Mouse (Mus musculus): ENCODE results near the gene Polr2h. TPM values are rescaled to one million over a fixed set of nuclear protein-coding genes. Genes with fewer than 3 reads are reported as not detected.
A peak's percentile ranks its signal among the peaks of the same experiment; 100 is the strongest.

Gene Polr2h
- polyA plus RNA-seq, 1 experiment, result 2.9 TPM

- no peaks in the 10 kb centered on the region for H3K9me3 ChIP-seq
- H3K27me3 ChIP-seq (replicated peaks), result peaks cover 31% of the 10 kb centered on the region
- H3K36me3 ChIP-seq (replicated peaks; ENCODE audit: low read length), result peaks cover 4% of the 10 kb centered on the region
- no peak for TF ChIP-seq FLI1 (IDR thresholded peaks at IDR 0.05; ENCODE audit: low read length)
- no peak for TF ChIP-seq GATA1 (IDR thresholded peaks at IDR 0.05; ENCODE audit: borderline replicate concordance, low read length)
- no peak overlapping the region for H3K4me3 ChIP-seq (replicated peaks)
- H3K4me1 ChIP-seq, result peaks cover 38% of the 10 kb centered on the region
Measured at GRCm38 (mm10) chr16:20708939-20709734, 8.3 kb upstream of the Polr2h start.

- H3K9me3 ChIP-seq, result no peaks in the 10 kb centered on the region
- peaks cover 41% of the 10 kb centered on the region for H3K4me1 ChIP-seq
- no peak overlapping the region for H3K4me3 ChIP-seq (replicated peaks)
- H3K27me3 ChIP-seq (replicated peaks), result peaks cover 42% of the 10 kb centered on the region
- H3K36me3 ChIP-seq (replicated peaks; ENCODE audit: low read length), result peaks cover 4% of the 10 kb centered on the region
- TF ChIP-seq FLI1 (IDR thresholded peaks at IDR 0.05; ENCODE audit: low read length) (no peak), GATA1 (IDR thresholded peaks at IDR 0.05; ENCODE audit: borderline replicate concordance, low read length) (no peak)
Measured at GRCm38 (mm10) chr16:20710370-20710769, 7.1 kb upstream of the Polr2h start.

DNA sequence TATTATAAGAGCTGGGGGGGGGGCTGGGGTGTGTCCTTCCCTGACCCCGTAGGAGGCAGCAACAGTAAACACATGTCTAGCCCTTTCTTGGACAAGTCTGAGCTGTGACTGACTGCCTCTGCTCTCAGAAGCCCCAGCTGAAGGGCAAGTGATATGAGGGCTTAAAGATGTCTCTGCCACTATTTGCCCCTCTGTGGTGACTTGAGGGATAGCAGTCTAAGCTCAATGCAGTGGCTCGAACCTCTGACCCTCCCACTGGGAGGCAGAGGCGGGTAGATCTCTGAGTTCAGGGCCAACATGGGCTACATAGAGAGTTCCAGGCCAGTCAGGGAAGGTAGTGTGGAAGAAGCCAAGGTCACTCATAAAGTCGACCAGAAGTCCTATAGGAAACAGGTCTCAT lies 6.7 kb upstream of the Polr2h start:
- Histone ChIP-seq H3K4me3 (replicated peaks) (no peak overlapping the region), H3K9me3 (no peaks in the 10 kb centered on the region), H3K4me1 (peaks cover 43% of the 10 kb centered on the region), H3K36me3 (replicated peaks; ENCODE audit: low read length) (peaks cover 4% of the 10 kb centered on the region), H3K27me3 (replicated peaks) (peaks cover 46% of the 10 kb centered on the region)
- no peak for TF ChIP-seq FLI1 (IDR thresholded peaks at IDR 0.05; ENCODE audit: low read length)
- no peak for TF ChIP-seq GATA1 (IDR thresholded peaks at IDR 0.05; ENCODE audit: borderline replicate concordance, low read length)

DNA sequence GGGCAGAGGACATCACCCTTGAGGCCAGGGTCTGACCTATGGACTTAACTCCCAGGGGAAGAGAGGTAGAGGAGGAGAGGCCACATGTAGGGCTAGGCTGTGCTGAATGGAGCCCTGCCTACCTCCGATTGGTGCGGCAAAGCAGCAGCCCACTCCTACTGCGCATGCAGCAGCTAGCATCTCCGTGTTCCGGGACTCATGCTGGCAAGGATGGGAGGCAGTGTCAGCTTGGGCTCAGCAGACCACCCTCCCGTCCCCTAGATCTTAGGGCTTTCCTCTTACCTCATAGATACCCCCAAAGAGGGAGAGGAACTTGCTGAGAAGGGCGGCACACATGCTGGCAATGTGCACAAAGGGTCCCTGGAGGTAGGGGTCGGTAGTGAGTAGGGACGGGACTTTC lies 5.3 kb upstream of the Polr2h start:
- TF ChIP-seq FLI1 (IDR thresholded peaks at IDR 0.05; ENCODE audit: low read length) (no peak), GATA1 (IDR thresholded peaks at IDR 0.05; ENCODE audit: borderline replicate concordance, low read length) (no peak)
- H3K36me3 ChIP-seq (replicated peaks; ENCODE audit: low read length), result peaks cover 4% of the 10 kb centered on the region

GRCm38 (mm10) chr16:20712889-20713288 lies 4.6 kb upstream of the Polr2h start:
- TF ChIP-seq FLI1 (IDR thresholded peaks at IDR 0.05; ENCODE audit: low read length), result no peak
- TF ChIP-seq GATA1 (IDR thresholded peaks at IDR 0.05; ENCODE audit: borderline replicate concordance, low read length), result no peak
- H3K36me3 ChIP-seq (replicated peaks; ENCODE audit: low read length), result peaks cover 3% of the 10 kb centered on the region

More for the DNA sequence above, 5.3 kb upstream of the Polr2h start:
- Histone ChIP-seq H3K4me1 (peaks cover 42% of the 10 kb centered on the region), H3K4me3 (replicated peaks) (peak overlapping the region; percentile 19), H3K9me3 (no peaks in the 10 kb centered on the region), H3K27me3 (replicated peaks) (peaks cover 47% of the 10 kb centered on the region)

DNA sequence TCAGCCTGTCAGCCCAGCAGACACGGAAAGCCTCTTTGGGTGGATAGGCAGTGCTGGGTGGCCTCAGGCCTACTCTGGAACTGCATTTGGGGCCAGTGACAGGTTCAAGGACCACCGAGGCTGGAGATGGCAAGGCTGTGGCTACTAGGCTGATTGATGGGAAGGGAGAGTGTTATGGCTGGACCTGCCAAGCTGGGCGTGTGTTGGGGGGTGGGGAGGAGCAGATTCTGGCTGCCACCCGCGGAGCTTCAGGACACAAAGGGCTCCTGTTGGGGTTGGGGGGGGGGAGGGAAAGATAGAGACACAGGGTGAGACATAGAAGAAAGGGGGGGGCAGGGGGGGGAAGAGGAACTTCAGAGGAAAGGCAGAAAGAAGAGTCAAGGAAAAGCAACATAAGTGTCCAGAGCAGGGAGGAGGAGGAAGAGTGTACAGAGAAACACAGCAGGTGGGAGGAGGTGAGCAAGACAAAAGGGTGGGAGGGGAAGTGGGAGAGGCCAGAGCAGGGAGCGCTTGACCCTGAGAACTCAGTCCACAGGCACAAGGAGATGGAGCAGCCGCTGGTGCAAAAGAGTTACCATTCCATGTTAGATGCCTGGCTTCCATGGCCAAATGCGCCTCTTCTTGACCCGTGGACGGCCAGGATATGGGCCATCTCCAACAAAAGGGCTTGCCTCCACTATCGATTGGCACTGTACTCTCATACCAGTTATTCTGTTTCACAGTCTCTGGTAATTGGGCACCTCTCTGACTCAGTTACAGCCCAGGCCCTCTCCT lies 3.0 kb upstream of the Polr2h start:
- TF ChIP-seq FLI1 (IDR thresholded peaks at IDR 0.05; ENCODE audit: low read length), result no peak
- no peak for TF ChIP-seq GATA1 (IDR thresholded peaks at IDR 0.05; ENCODE audit: borderline replicate concordance, low read length)
- H3K4me1 ChIP-seq, result peaks cover 41% of the 10 kb centered on the region
- no peaks in the 10 kb centered on the region for H3K9me3 ChIP-seq
- peak overlapping the region; percentile 94 for H3K4me3 ChIP-seq (replicated peaks)
- H3K36me3 ChIP-seq (replicated peaks; ENCODE audit: low read length), result no peaks in the 10 kb centered on the region
- H3K27me3 ChIP-seq (replicated peaks), result peaks cover 37% of the 10 kb centered on the region

More at GRCm38 (mm10) chr16:20712889-20713288, 4.6 kb upstream of the Polr2h start:
- Histone ChIP-seq H3K9me3 (no peaks in the 10 kb centered on the region), H3K27me3 (replicated peaks) (peaks cover 44% of the 10 kb centered on the region), H3K4me3 (replicated peaks) (no peak overlapping the region), H3K4me1 (peaks cover 37% of the 10 kb centered on the region)

GRCm38 (mm10) chr16:20715161-20715560 lies 2.3 kb upstream of the Polr2h start:
- Histone ChIP-seq H3K4me1 (peaks cover 41% of the 10 kb centered on the region), H3K36me3 (replicated peaks; ENCODE audit: low read length) (peaks cover 6% of the 10 kb centered on the region), H3K27me3 (replicated peaks) (peaks cover 37% of the 10 kb centered on the region), H3K4me3 (replicated peaks) (peak overlapping the region; percentile 94), H3K9me3 (no peaks in the 10 kb centered on the region)
- no peak for TF ChIP-seq GATA1 (IDR thresholded peaks at IDR 0.05; ENCODE audit: borderline replicate concordance, low read length)
- no peak for TF ChIP-seq FLI1 (IDR thresholded peaks at IDR 0.05; ENCODE audit: low read length)

GRCm38 (mm10) chr16:20715566-20715965 lies 1.9 kb upstream of the Polr2h start:
- Histone ChIP-seq H3K4me1 (peaks cover 41% of the 10 kb centered on the region), H3K36me3 (replicated peaks; ENCODE audit: low read length) (peaks cover 10% of the 10 kb centered on the region), H3K27me3 (replicated peaks) (peaks cover 37% of the 10 kb centered on the region), H3K4me3 (replicated peaks) (peak overlapping the region; percentile 94), H3K9me3 (no peaks in the 10 kb centered on the region)
- TF ChIP-seq FLI1 (IDR thresholded peaks at IDR 0.05; ENCODE audit: low read length) (no peak), GATA1 (IDR thresholded peaks at IDR 0.05; ENCODE audit: borderline replicate concordance, low read length) (no peak)

GRCm38 (mm10) chr16:20715976-20716840 lies 1.3 kb upstream of the Polr2h start:
- H3K4me1 ChIP-seq, result peaks cover 41% of the 10 kb centered on the region
- H3K9me3 ChIP-seq, result no peaks in the 10 kb centered on the region
- no peak for TF ChIP-seq FLI1 (IDR thresholded peaks at IDR 0.05; ENCODE audit: low read length)
- TF ChIP-seq GATA1 (IDR thresholded peaks at IDR 0.05; ENCODE audit: borderline replicate concordance, low read length), result no peak
- peak overlapping the region; percentile 94 for H3K4me3 ChIP-seq (replicated peaks)
- peaks cover 37% of the 10 kb centered on the region for H3K27me3 ChIP-seq (replicated peaks)
- H3K36me3 ChIP-seq (replicated peaks; ENCODE audit: low read length), result peaks cover 15% of the 10 kb centered on the region

Data from megakaryocyte, embryonic 14.5 days (primary cell).